Mouse (Mus musculus) right cerebral cortex, postnatal 36 days (tissue): ENCODE data around the gene Zbtb16.

Experiments
- DNase-seq, 2 experiments: peaks; one replicate each; pipeline ENCODE4 v3.0.0; 2022; ENCODE audit warnings: low spot score in 2 of 2, mixed read lengths in 1 of 2

Zbtb16 gene

DNA sequence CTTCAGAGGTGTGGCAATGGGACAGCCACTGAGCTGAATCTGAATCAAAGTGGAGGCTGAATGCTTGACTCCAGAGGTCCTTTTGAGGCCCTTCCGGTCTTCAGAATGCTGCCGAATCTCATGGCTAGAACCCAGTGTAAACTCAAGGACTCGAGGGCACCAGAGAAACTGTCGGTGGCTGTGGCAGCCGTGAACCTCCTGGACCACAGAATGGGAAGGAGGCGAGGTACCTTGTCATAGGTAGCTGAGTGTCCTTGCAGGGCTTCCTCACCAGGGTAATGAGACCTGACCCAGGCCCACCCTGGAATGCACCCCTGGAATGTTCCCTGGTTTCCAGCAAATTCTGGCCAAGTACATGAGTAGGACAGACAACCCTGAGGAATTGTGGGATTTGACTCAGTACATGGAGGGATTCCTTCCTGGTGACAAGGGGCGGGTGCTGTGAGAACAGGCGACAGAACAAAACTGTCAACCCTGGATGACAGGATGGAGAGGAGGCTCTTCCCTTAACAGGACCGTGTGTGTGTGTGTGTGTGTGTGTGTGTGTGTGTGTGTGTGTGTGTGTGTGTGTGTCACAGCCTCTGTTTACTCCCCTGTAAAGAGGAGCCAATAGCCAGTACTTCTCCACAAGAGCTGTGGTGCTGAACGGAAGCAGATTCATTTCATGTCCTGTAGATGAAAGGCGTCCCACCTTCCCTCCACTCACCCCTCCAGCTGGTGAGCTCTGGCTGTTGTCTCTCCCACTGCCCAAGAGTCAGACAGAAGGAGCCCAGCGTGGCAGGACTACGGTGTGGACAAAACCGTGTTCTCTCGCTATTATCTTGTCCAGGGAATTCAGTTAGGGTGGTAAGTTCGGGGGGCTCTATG is 189.0 kb downstream of the Zbtb16 start:
- DNase-seq = no peak

DNA sequence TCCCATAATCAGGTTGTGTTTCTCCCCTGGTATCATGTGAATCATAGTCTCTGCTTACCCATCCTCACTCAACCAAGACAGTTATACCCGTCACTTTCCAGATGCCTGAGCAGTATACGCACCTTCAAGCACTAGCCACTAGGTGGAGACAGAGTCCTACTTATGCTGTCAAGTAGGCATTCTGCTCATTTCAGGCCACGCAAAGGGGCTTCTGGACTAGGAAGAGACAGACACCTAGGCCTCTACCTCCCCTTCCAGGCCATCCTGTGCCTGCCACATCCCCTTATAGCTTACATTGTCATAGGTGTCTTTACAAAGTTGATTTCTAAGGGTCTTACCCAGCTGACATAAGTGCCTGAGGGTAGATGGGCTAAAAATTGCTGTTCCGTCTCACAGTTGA is 189.8 kb downstream of the Zbtb16 start:
- peak; percentile 50 to 64 for DNase-seq

DNA sequence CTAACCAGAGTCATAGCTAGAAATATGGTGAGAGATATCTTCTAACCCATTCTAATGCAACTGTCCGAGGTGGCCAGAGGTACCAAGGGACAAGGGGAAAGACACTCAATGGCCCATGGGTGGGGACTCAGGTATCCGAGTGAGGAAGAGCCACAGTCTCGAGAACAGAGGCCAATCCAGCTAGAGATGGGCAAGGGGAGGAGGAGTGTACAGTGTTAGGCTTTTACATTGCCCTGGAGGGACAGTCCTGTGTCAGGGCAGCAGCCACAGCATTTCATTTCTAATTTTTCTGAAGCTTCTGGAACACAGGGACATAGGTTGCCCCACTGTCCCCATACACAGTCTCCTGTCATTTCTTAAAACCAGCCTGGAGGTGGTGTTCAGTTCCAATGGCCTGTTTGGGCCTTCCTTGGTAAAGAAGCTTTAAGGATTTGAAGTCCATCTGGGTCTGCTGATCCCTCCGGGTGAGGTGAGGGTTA is 190.3 kb downstream of the Zbtb16 start:
- DNase-seq = no peak

DNA sequence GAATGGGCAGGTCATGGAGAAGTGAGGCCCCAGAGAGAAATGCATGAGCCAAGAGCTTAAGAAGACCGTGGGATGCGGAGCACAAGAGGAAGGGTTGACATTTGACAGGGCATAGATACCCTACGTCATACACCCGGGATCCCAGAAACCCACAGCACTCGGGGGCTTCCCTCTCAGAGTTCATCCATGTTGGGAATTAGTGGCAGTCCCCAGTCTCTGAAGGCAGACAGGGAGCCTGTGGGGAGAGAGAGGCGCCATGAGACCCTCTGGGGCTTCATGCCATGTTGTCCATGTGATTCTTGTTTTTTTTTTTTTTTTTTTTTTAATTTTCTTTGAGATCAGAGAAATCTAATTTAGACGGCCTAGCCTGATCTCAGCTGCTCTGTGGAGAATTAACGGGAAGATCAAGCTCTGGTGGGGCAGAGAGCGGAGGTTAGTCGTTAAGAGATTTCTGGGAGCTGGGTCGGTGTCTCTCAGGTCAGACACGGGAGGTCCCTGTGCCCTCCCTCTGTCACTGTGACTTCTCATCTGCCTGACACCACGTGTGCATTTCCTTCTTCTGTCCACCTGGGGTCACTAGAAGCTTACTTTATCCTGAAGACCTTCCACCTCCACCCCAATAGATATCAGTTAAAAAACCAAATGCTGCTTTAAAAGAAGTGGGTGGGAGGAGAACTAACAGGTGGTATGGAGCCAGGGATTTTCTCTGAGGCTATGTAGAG is 190.9 kb downstream of the Zbtb16 start:
- DNase-seq = no peak

DNA sequence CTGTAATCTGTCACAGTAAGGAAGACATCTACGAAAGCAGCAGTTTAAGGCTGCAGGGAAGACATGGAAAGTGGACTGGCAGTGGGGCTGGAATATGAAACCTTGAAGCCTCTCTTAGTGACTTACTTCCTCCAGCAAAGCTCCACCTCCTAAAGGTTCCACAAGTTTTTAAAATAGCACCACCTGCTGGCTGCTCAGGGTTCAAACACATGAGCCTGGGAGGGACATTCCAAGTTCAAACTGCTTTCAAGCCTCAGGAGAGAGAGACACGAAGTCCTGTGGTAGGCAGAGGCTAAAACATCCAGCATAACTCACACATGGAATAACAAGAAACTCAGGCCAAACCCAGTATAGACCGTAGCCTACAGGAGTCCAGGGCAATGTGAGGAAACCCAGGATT is 191.6 kb downstream of the Zbtb16 start:
- DNase-seq = no peak

DNA sequence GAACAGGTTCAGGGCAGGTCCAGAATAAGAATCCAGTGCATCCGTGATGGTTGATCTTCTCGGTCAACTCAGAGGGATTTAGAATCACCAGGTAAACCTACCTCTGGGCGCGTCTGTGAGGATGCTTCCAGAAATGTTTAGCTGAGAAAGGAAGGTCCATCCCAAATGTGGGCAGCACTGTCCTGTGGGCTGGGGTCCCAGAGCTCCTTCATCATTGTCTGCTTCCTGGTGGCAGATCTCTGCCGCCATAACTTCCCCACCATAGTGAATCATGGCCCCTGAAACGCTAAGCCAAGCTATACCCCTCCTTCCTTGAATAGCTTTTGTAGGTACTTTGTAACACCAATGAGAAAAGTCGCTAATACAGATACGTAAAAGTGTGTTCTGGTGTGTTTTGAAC is 194.4 kb downstream of the Zbtb16 start:
- no peak for DNase-seq

DNA sequence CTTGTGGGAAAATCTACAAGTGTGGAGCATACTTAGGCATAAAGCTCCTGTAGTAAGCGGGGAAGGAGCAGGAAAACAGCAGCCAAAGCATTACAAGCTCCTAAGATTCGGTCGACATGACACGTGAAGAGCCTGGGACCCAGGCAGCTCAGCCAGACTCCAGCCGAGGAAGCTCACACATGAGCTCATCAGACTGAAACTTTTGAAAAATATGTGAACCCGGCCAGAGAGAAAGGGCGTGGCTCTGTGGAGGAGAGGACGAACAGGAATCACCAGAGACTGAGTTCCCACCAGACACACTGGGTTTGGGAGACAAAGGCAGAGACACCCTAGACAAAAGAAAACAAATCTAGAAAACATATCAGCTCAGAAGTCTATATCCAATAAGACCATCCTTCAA is 195.1 kb downstream of the Zbtb16 start:
- DNase-seq = no peak

DNA sequence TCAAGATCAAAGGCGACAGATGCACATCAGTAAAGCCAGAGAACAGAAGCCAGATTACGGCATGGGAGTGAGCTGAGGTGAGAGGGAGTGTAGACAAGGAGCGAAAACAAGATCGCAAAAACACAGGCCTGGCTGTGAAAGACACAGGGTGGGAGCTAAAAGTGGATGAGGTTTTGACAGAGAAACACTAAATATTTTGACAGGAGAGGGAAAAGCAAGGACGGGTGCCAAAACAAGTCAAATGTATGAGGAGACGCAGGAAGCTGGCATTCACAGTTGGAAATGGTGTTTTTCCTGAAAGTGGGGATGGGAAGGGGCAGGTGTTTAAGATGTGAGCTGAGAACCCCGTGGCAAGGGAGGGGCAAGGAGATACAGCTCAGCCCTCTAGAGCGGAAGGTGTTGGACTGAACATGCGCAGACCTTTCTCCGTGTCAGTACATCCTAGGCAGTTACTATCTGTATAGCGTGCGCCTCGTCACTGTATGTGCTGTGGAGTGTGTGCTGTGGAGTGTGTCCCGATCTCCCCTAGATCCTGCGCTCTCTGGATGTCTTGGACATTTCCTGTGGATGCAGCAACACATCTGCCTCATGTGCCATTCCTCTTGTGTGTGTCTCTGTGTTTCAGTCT is 197.7 kb downstream of the Zbtb16 start:
- DNase-seq = no peak

DNA sequence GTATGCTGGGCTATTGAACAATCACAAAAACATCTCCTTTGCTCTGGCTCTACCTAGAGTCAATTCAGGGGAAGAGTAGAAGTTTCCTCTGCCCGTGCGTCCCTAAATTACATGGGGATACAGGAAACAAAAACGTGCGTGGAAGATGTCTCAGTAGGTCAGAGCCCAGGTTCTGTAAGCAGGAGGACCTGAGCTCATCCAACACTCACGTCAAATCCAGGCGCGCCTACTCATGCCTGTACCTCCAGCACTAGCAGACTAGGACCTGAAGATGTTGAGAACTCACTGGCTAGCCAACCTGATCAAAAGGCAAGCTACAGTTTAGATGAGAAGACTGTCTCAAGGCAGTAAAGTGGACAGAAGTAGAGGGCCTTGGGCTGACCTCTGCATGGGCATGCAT is 198.9 kb downstream of the Zbtb16 start:
- DNase-seq = no peak

DNA sequence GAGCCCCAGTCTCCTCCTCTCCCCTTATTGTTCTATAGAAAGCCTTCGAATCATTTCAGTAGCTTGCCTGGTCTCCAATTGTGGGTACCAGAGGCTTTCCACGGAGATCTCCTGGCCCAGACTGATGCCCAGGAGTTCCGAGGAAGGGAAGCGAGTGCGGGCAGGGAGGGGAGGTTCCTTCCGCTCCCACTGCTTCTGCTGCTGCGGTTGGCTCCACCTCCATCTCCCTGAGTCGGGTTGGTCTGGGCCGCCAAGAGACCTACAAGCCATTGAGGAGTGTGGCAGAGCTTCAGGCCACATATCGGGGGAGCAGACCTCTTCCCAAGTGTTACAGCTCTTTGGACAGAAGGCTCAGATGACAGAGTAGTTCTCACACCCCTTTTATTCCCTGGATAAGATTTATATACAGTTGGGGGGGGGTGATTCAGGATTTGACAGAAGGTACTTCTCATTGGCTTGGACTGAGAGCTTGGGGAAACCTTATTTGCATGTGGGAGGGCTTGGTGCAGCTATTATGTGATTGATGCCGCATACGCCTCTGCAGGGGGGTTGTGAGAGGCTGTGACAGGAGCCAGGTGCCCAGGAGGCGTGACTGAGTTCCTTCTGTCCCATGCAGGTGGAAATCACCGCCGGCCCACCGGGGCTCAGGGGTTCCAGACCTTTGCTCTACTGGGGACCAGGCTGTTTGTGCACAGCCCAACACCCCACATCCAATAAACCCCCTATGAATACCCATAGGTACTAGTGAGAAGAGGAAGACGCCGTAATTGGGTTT is 200.3 kb downstream of the Zbtb16 start:
- DNase-seq = no peak

DNA sequence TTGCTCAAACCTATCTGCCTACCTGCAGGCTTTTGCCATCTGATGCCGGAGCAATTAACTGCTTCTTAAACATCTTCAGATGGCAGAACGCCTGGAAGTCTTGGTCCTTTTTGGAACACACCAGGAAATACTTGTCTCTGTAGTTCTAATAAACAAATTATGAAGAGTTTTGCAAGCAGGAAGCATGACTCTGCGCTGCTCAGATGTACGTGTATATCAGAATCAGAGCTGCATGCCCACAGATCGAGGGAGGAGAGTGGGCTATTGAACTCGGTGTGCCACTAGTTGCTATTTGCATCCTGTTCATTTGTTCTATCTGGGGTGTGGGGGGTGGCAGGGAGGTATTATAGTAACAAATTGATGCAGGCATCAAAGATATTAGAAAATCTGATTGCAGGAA is 202.9 kb downstream of the Zbtb16 start:
- DNase-seq = no peak

DNA sequence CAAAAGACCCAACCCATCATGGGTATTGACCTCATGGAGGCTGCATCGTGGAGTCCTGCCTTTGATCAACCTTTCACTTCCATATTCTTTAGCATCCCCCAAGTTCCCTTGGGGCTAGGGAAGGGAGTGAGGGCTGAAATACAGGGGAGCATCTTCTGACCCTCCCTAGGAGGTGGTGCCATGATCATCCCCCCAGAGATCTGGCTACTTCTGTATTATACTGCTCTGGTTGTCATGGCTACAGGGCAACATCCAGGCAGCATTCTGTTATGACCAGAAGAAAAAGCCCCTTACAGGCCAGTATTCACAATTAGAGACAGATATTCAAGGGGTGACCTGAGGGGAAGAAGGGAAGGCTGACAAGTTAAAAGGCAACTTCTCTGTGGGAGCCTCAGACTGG is 216.8 kb downstream of the Zbtb16 start:
- DNase-seq = no peak

DNA sequence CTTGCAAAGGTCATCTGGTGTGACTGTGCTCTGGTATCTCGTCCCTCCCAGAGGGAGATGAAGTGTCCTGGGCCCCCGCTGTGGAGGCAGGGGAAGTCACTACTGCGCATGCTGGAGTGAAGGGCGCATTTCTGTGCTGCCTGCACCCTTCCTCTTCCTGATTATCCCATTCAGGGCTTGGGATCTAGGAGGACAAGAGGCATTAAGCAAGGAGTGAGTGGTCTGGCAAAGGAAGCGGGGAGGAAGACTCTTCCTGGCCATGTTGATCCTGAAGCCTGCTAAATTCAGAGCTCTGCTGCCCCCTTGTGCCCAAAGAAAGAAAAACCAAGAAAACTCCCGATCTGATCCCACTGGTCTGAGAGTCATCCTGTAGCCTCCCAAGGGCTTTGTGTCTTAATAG is 217.4 kb downstream of the Zbtb16 start:
- DNase-seq = peak in 1 of 2 experiments; percentile 21

DNA sequence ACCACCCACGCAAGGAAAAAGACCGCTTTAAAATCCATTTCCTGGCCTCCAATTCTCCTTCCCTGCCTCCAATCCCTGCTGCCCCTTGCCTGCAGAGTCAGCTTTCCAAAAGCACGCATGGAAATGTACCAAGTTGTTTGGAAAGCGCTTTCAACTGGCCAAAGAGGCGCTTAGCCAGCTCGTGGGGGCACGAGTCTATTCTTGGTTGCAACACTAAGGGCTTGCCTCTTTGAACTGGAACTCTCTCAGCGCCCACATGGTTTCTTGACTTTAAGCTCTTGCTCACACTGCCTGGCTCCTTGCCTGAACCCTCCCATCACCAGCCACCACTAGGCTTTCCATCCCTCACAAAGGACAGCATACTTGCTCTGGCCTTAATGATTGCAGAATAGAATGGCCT is 217.9 kb downstream of the Zbtb16 start:
- DNase-seq = no peak

DNA sequence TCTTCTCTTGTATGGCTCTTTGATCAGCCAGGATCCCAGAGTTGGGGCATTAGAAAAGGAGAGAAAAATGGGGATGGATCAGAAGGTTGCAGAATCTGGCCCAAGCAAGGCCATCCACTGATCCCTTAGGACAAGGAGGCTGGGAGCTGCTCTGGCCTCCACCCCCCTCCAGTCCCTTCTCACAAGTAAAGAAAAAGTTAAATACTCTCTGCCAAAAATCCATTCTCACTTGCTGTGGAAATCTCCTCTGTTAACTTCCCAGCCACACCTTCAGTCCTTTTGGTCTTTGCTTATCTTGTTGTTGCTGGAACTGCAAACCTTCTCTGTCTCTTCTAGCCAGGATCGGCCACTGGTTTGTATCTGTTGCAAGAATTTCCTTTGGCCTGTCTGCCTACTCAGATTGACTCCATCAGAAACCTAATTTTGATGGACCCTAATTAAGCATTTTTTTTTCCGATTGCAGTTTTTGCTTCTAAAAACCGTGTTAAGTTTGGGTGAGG is 218.5 kb downstream of the Zbtb16 start:
- no peak for DNase-seq

DNA sequence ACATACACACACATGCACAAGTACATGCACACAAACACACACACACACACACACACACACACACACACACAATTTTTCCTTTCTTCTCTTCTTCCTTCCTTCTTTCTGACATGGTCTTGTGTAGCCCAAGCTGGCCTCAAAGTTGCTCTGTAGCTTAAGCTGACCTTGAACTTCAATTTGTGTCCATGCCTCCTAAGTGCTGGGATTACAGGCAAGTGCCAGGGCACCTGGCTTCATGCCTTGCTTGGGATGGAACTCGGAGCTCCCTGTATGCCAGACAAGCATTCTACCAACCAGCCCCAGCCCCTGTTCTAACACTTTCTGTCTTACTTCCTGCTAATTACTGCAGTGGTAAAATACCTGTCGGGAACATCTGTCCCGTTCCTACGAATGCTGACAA is 222.8 kb downstream of the Zbtb16 start:
- DNase-seq = no peak

DNA sequence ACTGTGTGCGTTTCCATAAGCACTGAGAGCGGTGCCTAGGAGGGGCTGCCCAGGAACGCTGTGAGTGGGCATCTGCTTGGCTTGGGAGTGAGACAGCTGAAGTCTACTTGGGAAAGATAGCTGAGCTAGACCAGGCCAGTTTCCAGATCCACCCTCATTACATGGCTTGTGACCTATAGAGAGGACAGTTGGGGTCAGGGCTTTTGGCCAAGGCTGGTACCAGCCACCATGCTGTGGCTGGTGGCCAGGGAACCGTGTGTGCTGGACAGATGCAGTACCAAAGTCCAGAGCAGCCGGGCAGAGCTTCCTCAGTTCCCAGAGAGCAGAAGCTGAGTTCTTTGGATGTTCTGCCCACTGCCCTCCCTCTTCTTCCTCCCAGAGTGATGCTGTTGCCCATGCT is 223.5 kb downstream of the Zbtb16 start:
- DNase-seq = no peak

DNA sequence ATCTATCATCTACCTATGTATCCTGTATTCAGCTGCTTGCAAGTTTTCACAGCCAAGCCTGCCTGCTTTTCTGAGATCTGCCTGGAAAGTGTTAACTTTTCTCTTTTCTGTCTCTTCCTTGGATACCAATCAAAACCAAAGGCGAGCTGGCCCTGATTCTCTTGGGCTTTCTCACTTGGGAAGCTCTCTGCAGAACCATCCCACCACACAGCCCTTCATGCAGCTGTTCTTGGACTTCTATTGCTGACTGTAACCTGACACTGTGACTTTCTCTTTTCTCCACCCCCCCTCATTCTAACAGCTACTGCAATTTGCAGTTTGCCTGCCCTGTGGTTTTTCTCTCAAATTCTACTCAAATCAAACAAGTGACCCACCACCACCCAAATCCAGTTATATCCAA is 225.0 kb downstream of the Zbtb16 start:
- DNase-seq = no peak

DNA sequence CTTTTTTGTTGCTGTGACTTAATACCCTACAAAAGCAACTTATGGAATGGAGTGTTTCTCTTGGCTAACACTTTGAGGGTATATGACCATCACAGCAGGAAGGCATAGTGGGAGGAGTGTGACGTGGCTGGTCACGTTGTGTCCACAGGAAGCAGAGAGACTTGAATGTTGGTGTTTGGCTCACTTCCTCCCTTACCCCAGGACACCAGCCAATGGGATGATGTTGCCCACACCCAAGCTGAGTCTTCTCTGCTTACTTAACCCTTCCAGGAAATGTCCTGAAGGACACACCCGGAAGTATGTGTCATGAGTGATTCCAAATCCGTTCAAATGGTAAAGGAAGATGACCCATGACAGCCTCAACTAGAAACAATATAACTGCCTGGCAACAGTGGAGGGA is 226.3 kb downstream of the Zbtb16 start:
- no peak for DNase-seq

DNA sequence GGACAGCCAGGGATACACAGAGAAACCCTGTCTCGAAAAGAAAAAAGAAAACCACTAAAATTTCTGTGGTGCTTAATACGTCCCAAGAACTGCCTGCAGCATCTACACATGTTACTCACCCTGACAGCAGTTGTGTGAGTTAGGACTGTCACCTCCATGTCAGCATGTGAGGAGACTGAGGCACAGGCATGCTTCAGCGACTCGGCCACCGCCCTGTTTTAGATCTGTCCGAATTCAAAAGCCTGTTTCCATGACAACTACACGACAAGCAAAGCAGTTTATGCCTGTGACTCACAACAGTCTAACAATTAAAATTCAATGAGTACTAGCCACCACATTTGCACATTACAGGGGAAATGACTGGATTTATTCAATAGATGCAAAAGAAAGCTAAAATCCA is 228.6 kb downstream of the Zbtb16 start:
- no peak for DNase-seq

DNA sequence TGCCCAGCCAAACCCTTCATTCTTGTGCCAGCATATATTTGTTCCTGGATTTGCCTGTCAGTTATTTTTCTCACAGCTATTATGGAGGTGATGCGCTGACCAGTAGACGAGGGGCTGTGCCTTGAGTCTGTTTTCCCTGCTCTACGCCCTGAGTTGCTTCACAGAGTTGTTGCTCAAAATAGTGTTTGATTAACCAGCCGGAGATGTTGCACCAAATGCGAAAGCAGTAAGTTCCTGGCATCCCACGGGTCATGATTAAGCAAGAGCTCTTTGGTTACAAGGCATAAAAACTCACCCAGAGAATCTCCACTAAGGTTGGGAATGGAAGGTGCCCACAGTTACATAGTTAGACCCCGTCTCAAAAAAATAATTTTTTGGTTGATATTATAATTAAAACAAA is 229.9 kb downstream of the Zbtb16 start:
- no peak for DNase-seq

DNA sequence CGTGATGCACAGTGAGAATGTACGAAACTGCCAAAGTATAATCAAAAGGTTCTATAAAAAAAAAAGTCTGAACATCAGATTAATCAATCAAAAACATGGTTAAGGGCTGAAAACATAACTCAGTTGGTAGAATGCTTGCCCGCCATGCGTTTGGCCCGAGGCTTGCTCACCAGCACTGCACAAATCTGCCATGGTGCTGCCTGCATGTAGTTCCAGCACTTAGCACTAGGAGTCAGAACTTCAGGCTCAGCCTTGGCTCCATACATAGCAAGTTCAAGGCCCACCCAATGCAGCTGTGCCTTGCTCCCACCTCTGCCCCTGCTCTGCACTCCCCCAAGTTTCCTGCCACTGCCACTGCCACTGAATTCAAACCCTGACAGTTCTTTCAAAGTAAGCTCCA is 230.3 kb downstream of the Zbtb16 start:
- no peak for DNase-seq
